In the genomic region with DNA sequence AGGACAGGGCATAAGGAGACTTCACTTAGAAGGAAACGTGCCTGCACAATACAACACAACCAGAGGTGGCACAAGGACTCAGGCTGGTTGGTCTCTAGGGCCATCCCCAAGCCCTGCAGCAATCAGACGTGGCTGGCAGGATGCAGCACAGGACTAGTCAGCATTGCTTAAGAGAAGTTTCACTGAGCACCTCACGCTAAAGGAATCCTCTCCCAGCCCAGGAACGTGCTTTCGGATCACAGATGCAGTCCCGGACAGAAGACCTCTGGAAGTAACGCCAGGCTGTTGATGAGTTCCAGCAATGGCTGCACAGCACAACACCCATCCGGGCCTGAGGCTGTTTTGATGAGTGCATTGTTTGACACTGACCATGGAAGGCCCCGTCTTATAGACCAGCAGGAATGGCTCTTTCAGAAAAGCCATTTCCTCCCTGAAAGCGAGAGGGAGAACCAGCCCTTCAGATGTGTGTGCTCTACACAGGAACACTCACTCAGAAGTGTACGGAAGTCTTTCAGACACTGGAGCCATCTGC, we compare ENCODE assay signal across 17 mouse cellular contexts.
DNase-seq lines count a peak whose midpoint lies in the region; ATAC-seq and TF ChIP-seq lines count a peak whose summit lies in the region.
"Had no signal": no experiment of that assay in that cellular context is flagged by ENCODE, and none has a peak within 500 bp of the region (broad histone marks: within the 10 kb centered on the region; RNA-seq: fewer than 3 reads in every experiment).

No protein-coding gene starts in this region.

- no peak overlapping the region for H3K4me2 ChIP-seq in hindbrain, embryonic 11.5 days (replicated peaks; ENCODE audit: low read depth, low read length)
- no peak overlapping the region for H3K4me2 ChIP-seq in neural tube, embryonic 15.5 days
- H3K4me2 ChIP-seq: embryonic facial prominence, embryonic 12.5 days; forebrain, embryonic 15.5 days; kidney, embryonic 15.5 days; liver, embryonic 12.5 days; neural tube, embryonic 12.5 days had no signal

- no peaks in the 10 kb centered on the region for H3K9me3 ChIP-seq in hindbrain, embryonic 10.5 days
- H3K9me3 ChIP-seq in hindbrain, embryonic 11.5 days (ENCODE audit: control insufficient read depth, low read length): no peaks in the 10 kb centered on the region
- H3K9me3 ChIP-seq in neural tube, embryonic 15.5 days (replicated peaks): no peaks in the 10 kb centered on the region
- H3K9me3 ChIP-seq: embryonic facial prominence, embryonic 12.5 days; forebrain, embryonic 15.5 days; kidney, embryonic 15.5 days; liver, embryonic 12.5 days; neural tube, embryonic 12.5 days had no signal

- no peaks in the 10 kb centered on the region for H3K36me3 ChIP-seq in hindbrain, embryonic 10.5 days
- no peaks in the 10 kb centered on the region for H3K36me3 ChIP-seq in hindbrain, embryonic 11.5 days (ENCODE audit: control insufficient read depth, insufficient read depth, low read length)
- H3K36me3 ChIP-seq in neural tube, embryonic 15.5 days: 0 out of 2 replicates have a peak, but pooled peaks cover 8% of the 10 kb centered on the region
- H3K36me3 ChIP-seq: embryonic facial prominence, embryonic 12.5 days; forebrain, embryonic 15.5 days; kidney, embryonic 15.5 days; liver, embryonic 12.5 days; neural tube, embryonic 12.5 days had no signal

- ATAC-seq in hindbrain, embryonic 11.5 days (ENCODE audit: low FRiP score): no peak
- ATAC-seq in neural tube, embryonic 15.5 days (ENCODE audit: low FRiP score): no peak
- ATAC-seq: activated CD4-positive, CD25-positive, alpha-beta regulatory T cell, adult 4 months; forebrain, embryonic 15.5 days; hindbrain, embryonic 16.5 days; liver, embryonic 12.5 days; midbrain, embryonic 16.5 days had no signal

- no peak overlapping the region for H3K4me3 ChIP-seq in hindbrain, embryonic 10.5 days
- H3K4me3 ChIP-seq in hindbrain, embryonic 11.5 days (ENCODE audit: low read depth, low read length): no peak overlapping the region
- no peak overlapping the region for H3K4me3 ChIP-seq in bone marrow, adult 2 months (replicated peaks; ENCODE audit: control insufficient read depth, low read depth, low read length)
- H3K4me3 ChIP-seq in embryonic fibroblast, embryonic 13.5 days (ENCODE audit: insufficient read depth, low read length): no peak overlapping the region
- no peak overlapping the region for H3K4me3 ChIP-seq in neural tube, embryonic 15.5 days (replicated peaks)
- H3K4me3 ChIP-seq: embryonic facial prominence, embryonic 12.5 days; forebrain, embryonic 15.5 days; kidney, embryonic 15.5 days; liver, embryonic 12.5 days; neural tube, embryonic 12.5 days had no signal

- no peak for DNase-seq in hindbrain, embryonic 10.5 days (ENCODE audit: low spot score)
- no peak for DNase-seq in hindbrain, embryonic 11.5 days (ENCODE audit: low spot score)
- no peak for DNase-seq in embryo, embryonic 10.5 days (ENCODE audit: low spot score)
- DNase-seq in lung, postnatal 36 days: no peak
- DNase-seq: cerebellum, adult 9-10 months; lung, postnatal 14 days had no signal

- no peak for TF ChIP-seq POLR2A in bone marrow, adult 2 months (IDR thresholded peaks at IDR 0.05; ENCODE audit: borderline replicate concordance, control insufficient read depth, low read depth, low read length)
- TF ChIP-seq POLR2A in embryonic fibroblast, embryonic 13.5 days (IDR thresholded peaks at IDR 0.05; ENCODE audit: low read depth, low read length): no peak

- 86% methylated on average over 11 of the region's 11 CpGs for WGBS in hindbrain, embryonic 10.5 days
- WGBS in hindbrain, embryonic 11.5 days: 83% methylated on average over 11 of the region's 11 CpGs
- WGBS in bone marrow, adult 2 months: 55% methylated on average over 11 of the region's 11 CpGs
- WGBS in neural tube, embryonic 15.5 days: 76% methylated on average over 11 of the region's 11 CpGs

- no peaks in the 10 kb centered on the region for H3K27me3 ChIP-seq in hindbrain, embryonic 10.5 days (ENCODE audit: insufficient read depth, poor library complexity, severe bottlenecking)
- no peaks in the 10 kb centered on the region for H3K27me3 ChIP-seq in hindbrain, embryonic 11.5 days (ENCODE audit: control insufficient read depth, insufficient read depth, low read length)
- no peaks in the 10 kb centered on the region for H3K27me3 ChIP-seq in neural tube, embryonic 15.5 days (replicated peaks)
- H3K27me3 ChIP-seq: embryonic facial prominence, embryonic 12.5 days; forebrain, embryonic 15.5 days; kidney, embryonic 15.5 days; liver, embryonic 12.5 days; neural tube, embryonic 12.5 days had no signal

- no peak overlapping the region for H3K9ac ChIP-seq in hindbrain, embryonic 11.5 days (ENCODE audit: low read depth, low read length)
- no peak overlapping the region for H3K9ac ChIP-seq in neural tube, embryonic 15.5 days (replicated peaks)
- H3K9ac ChIP-seq: embryonic facial prominence, embryonic 12.5 days; forebrain, embryonic 15.5 days; kidney, embryonic 15.5 days; liver, embryonic 12.5 days; neural tube, embryonic 12.5 days had no signal

- peak overlapping the region; percentile 23; the same call in 1 of the 2 replicates for H3K27ac ChIP-seq in hindbrain, embryonic 10.5 days
- no peak overlapping the region for H3K27ac ChIP-seq in hindbrain, embryonic 11.5 days (ENCODE audit: low read depth, low read length)
- H3K27ac ChIP-seq in bone marrow, adult 2 months (ENCODE audit: control insufficient read depth, insufficient read depth, low read depth, low read length, poor library complexity): peak overlapping the region; percentile 58
- H3K27ac ChIP-seq in embryonic fibroblast, embryonic 13.5 days (ENCODE audit: insufficient read depth, low read length): peak overlapping the region; percentile 24; the same call in 1 of the 2 replicates
- H3K27ac ChIP-seq in neural tube, embryonic 15.5 days (replicated peaks): 0 out of 2 replicates have a peak overlapping the region, but pooled peaks have one; percentile 13
- H3K27ac ChIP-seq: embryonic facial prominence, embryonic 12.5 days; forebrain, embryonic 15.5 days; kidney, embryonic 15.5 days; liver, embryonic 12.5 days; neural tube, embryonic 12.5 days had no signal

- no peak for TF ChIP-seq CTCF in bone marrow, adult 2 months (IDR thresholded peaks at IDR 0.05; ENCODE audit: control insufficient read depth, insufficient read depth, low read length)
- TF ChIP-seq CTCF in embryonic fibroblast, embryonic 13.5 days (IDR thresholded peaks at IDR 0.05; ENCODE audit: borderline replicate concordance, insufficient read depth, low read length): no peak

- peaks cover 20% of the 10 kb centered on the region for H3K4me1 ChIP-seq in hindbrain, embryonic 10.5 days (replicated peaks)
- peaks cover 2% of the 10 kb centered on the region; the same call in 1 of the 2 replicates for H3K4me1 ChIP-seq in hindbrain, embryonic 11.5 days (replicated peaks; ENCODE audit: control insufficient read depth, insufficient read depth, low read length)
- peaks cover 9% of the 10 kb centered on the region for H3K4me1 ChIP-seq in bone marrow, adult 2 months (ENCODE audit: control insufficient read depth, insufficient read depth, low read length)
- peaks cover 14% of the 10 kb centered on the region for H3K4me1 ChIP-seq in embryonic fibroblast, embryonic 13.5 days (ENCODE audit: control insufficient read depth, insufficient read depth, low read length)
- peaks cover 25% of the 10 kb centered on the region for H3K4me1 ChIP-seq in neural tube, embryonic 15.5 days
